Mouse (Mus musculus): Measurements from ENCODE around the gene Kcnmb3.
A peak's percentile ranks its signal among the peaks of the same experiment; 100 is the strongest.

Gene Kcnmb3

GRCm38 (mm10) chr3:32492097-32493090 is at the start of gene Kcnmb3:
Kcnmb3 (minus strand) TSS chr3:32492231.
- DNase-seq (ENCODE audit: low spot score in 2 of 2): no peak

- no peak for DNase-seq (ENCODE audit: low spot score in 2 of 2)
Observed at GRCm38 (mm10) chr3:32538091-32538490, 46.1 kb upstream of the Kcnmb3 start.

GRCm38 (mm10) chr3:32537556-32537955 is 45.5 kb upstream of the Kcnmb3 start:
- DNase-seq (ENCODE audit: low spot score in 2 of 2): peak; percentile 20 to 30

- DNase-seq (ENCODE audit: low spot score in 2 of 2): no peak
Observed at GRCm38 (mm10) chr3:32535692-32536091, 43.7 kb upstream of the Kcnmb3 start.

DNA sequence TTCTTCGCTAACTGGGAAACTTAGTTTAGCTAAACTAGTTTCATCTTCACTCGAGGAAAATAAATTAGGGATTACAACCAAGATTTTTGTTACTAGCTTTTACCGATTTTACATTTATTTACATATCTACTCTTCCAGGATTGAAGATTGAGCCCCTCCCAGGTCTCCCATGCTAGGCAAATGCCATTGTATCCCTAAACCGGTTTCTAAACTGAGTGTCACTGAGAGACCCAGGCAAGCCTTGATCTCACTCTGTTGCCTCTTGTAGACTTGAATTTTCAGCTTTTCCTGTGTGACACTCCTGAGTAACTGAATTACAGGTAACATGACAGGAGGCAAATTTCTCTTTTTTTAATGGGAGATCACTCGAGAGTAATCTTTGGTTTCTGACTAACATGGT is 38.0 kb upstream of the Kcnmb3 start:
- no peak for DNase-seq (ENCODE audit: low spot score in 2 of 2)

- peak; percentile 89 to 92 for DNase-seq (ENCODE audit: low spot score in 2 of 2)
Observed at GRCm38 (mm10) chr3:32529303-32529898, 37.4 kb upstream of the Kcnmb3 start, which contains the start of gene Mfn1. Mfn1 (plus strand) TSS chr3:32529465.

DNA sequence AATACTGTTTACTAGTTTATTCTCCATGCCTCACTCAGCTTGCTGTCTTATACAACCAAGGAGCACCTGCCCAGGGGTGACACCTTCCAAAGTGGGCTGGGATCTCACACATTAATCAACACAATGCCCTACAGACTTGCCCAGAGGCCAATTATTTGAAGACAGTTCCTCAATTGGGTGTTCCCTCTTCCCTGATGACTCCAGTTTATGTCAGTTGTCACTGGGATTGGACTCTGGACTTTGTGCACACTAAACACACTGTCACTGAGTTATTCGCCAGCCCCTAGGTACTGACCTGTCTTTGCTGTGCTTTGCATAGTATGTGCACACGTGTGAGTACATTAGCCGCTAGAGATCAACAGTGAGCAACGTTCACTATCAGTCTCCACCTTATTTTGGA is 35.1 kb upstream of the Kcnmb3 start:
- DNase-seq (ENCODE audit: low spot score in 2 of 2): no peak

- DNase-seq (ENCODE audit: low spot score in 2 of 2): no peak
Observed at GRCm38 (mm10) chr3:32513528-32513927, 21.5 kb upstream of the Kcnmb3 start.

DNA sequence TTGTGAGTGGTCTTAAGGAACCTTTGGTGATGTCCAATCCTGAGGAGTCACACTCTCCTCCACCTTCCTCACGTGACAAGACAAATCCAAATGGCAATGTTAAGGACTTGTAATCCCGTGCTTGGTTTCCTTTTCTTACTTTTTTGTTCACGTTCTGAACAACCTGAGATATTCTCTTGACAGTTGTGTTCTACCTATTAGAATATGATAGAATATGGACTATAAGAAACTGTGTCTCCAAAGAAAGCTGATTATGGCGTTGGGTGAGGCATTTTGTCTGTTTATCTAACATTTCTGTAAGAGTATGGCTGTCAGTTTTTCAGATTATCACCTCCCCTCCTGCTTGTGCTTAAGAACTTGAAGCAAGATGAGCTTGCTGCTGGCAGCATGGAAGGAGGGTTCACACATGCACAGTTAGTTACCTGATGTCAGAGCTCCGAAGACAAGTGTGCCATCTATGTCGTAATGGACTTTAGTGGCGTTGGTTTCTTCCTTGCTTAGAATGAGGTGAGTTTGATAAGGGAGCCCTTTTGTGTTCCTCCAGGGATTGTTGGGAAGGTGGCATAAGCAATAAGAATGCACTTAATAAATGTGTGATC is 20.8 kb upstream of the Kcnmb3 start:
- no peak for DNase-seq (ENCODE audit: low spot score in 2 of 2)

DNA sequence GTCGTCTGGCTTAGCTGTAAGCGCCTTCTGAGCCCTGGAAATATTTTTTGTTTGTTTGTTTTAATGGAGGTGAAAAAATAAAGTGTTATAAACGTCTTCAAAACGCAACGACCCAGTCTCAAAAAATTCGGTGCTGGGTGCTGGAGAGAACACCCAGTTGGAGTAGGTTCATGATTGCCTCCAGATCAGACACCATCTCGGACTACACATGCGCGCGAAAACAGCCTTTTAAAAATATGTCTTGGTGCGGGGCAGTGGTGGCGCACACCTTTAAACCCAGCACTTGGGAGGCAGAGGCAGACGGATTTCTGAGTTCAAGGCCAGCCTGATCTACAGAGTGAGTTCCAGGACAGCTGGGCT is 19.1 kb upstream of the Kcnmb3 start:
- DNase-seq (ENCODE audit: low spot score in 2 of 2): no peak

DNA sequence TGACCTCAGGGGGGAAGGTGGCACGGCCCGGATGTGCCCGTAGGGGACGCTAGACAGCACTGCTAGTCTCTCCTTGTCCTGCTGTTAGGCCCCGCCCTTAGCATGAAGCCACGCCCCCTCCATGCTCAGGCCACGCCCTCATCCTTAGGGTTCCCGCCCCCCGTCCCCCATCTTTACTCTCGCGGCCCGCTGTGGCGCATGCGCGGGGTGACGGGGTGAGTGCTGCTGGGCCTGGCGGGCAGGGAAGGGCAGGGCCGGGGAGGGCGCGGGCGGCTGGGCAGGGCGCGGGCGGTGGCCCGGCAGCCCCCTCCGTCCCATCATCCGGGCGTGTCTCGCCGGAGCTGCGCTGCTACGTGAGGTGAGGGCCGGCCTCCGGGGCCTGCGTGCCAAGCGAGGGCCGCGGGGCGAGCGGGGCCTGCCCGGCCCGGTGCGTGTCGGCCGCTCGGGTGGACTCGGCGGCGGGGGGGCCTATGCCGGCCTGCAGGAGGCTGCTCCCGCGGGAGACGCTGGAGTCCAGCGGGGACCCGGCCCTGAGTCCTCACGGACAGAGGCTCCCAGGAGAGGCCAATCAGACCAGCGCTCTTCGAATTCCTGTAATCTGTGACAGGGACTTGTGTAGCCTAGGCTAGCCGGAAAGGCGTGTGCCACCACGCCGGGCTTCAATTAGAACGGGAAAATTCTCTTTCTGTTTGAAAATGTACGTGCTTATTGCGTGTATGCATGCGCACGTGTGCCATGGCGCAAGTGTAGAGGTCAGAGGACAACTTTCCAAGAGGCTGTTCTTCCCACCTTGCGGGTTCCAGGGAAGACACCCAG is 18.6 kb upstream of the Kcnmb3 start:
- DNase-seq (ENCODE audit: low spot score in 2 of 2): peak; percentile 94 to 96

DNA sequence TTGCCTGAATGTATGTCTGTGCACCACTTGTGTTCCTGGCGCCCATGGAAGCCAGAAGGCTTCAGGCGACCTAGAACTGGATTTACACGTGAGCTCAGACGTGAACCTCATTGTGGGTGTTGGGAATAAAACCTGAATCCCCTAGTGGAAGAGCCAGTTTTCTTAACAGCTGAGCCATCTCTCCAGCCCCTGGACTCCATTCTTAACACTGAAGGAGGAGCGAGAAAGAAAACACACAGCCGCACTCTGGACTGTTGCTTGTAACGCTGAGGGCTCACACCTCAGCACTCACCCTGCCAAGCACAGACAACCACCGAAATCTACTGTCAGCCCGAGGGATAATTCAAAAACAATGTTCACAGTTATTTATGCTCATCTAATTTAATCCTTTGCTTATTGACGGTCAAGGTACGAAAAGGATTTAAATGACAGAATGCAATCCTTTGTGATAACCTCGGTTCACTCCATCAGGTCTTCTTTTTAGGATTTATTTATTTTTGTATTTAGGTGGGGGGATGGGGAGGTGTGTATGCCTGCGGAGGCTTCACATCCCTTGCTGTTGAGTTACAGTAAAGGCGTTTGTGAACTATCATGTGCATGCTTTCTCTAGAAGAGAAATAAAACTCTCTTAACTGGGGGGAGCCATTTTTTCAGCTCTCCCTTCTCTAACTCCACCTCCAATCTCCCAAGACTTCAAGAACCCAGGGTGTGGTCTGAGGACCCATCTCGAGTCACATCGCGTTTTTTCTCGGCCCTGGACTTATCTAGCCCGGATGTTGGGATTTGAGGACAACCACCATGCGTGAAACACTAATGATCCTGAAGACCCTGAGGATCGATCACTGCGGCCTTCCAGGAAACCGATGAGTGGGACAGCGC is 17.7 kb upstream of the Kcnmb3 start, which contains the start of gene Zfp639:
Zfp639 (plus strand) TSS at position 764 of the 879 bp plus-strand sequence.
- no peak for DNase-seq (ENCODE audit: low spot score in 2 of 2)

DNA sequence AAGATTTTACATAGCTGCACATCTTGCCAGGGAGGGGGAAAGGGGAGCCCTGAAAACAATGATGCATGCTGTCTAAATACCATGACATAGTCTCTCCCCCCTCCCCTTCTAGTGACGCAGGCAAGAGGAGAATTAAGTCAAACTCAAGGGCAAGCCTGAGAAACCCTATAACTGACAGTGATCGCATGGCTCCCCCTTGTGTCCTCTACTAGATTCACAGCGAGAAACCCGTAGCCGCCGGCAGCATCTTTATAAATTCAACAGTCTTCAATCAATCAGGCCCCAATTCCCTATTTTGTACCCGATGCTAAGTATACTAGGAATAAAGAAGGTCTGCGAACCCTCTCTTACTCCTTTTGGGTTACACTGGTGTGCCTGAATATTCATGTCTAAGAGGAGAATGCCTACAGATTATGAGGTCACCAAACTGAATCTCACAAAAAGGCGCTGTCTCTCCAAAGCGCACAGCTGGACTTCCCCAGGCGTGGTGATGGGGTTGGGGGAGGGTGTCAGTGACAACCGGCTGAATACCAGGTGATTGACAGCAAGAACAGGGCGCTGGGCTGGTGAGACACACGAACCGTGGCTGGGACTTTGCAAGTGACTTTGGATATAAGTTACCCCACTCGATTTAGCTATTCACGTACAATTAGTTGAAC is 16.8 kb upstream of the Kcnmb3 start:
- peak; percentile 45 to 50 for DNase-seq (ENCODE audit: low spot score in 2 of 2)

DNA sequence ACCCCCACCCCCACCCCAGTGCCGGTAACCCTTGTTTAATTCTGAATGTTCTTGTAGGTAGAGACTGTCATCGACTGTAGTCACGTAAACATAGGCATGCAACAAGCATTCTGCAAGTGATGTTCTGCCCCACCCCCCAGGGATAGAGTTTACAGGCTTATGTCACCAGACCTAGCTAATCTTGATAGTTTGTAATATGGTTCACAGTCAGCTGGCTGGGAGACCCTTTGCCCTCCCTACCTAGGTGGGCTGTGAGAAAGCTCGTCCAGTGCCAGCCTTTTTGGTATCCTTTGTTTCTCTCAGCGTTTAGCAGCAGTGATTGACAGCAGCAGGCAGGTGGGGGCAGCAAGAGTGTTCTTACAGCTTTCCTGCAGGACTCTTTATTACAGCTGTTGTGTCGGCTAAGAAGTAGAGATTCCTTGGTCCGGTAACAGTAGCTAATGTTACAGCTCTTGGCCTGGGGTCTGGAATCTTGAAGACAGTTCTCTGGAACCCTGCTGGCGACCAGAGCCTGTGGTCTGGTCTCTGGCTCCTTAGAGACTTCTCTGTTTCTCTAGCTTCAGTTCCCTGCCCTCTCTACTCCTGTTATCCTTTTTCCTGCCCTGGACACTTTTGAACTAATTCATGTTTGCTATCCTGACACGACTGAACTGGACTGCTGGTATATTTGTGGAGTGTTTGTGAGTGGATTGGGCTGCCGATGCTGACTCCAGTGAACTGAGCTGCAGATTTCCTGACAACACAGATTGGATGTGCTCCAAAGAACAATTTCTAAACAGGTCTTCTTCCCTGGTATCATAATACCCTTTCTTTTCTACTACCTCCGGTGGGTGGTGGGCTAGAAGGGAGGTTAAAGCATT is 14.6 kb upstream of the Kcnmb3 start:
- no peak for DNase-seq (ENCODE audit: low spot score in 2 of 2)

GRCm38 (mm10) chr3:32505841-32506240 is 13.8 kb upstream of the Kcnmb3 start:
- DNase-seq (ENCODE audit: low spot score in 2 of 2): no peak

DNA sequence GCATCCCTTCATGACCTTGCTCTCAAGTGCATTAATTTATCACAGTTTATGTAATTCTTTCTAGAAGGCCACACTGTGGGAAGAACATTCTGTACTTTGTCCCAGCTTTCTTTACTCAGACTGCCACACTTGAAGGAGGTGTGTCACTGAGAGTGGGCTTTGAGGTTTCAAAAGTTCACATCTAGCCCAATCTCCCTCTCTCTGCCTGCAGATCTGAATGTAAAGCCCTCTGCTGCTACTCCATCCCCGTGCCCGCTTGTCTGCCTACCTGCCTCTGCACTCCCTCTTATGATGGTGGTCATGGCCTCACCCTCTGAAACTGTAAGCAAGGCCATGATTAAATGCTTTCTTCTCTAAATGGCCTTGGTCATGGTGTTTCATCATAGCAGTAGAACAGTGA is 8.3 kb upstream of the Kcnmb3 start:
- no peak for DNase-seq (ENCODE audit: low spot score in 2 of 2)

GRCm38 (mm10) chr3:32496711-32497070 is 4.7 kb upstream of the Kcnmb3 start:
- DNase-seq (ENCODE audit: low spot score in 2 of 2): no peak

- DNase-seq (ENCODE audit: low spot score in 2 of 2): no peak
Observed at GRCm38 (mm10) chr3:32495856-32496710, 4.1 kb upstream of the Kcnmb3 start.

All from urinary bladder, postnatal 36 days (tissue).